In the genomic region with DNA sequence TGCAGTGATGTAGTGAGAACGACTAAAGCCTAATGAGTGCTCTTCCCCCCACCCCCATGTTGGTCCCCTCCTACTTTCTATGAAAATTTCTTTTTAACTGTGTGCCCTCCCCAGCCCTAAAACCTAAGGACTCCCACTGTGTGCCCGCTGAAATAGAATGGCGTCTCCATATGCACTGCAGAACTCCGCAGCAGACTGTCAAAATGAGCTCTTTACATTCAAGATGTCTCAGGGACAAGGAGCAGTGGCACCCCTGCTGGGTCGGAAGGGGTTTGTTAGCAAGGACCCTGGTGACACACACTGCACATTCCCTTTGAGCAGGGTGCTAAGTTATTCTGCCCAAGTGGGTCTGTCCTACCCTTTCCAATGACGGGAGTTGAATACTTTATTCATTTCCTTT, we compare ENCODE assay signal across 25 mouse cellular contexts. TPM values are rescaled to one million over a fixed set of nuclear protein-coding genes. Genes with fewer than 3 reads are reported as not detected.
DNase-seq lines count a peak whose midpoint lies in the region; ATAC-seq and TF ChIP-seq lines count a peak whose summit lies in the region.
"Had no signal": no experiment of that assay in that cellular context is flagged by ENCODE, and none has a peak within 500 bp of the region (broad histone marks: within the 10 kb centered on the region; RNA-seq: fewer than 3 reads in every experiment).

No protein-coding gene starts in this region.

- H3K27ac ChIP-seq in embryonic facial prominence, embryonic 11.5 days (replicated peaks; ENCODE audit: low read depth, low read length), result no peak overlapping the region
- no peak overlapping the region for H3K27ac ChIP-seq in embryonic facial prominence, embryonic 10.5 days (replicated peaks)
- H3K27ac ChIP-seq in midbrain, embryonic 11.5 days (ENCODE audit: low read depth, low read length), result no peak overlapping the region
- no peak overlapping the region for H3K27ac ChIP-seq in midbrain, embryonic 16.5 days (ENCODE audit: low read length)
- no peak overlapping the region for H3K27ac ChIP-seq in forebrain, embryonic 11.5 days (ENCODE audit: low read depth, low read length)
- no peak overlapping the region for H3K27ac ChIP-seq in forebrain, postnatal 0 days (ENCODE audit: low read depth, low read length)
- H3K27ac ChIP-seq: embryonic facial prominence, embryonic 12.5 days; gastrocnemius, adult 2 months; heart, embryonic 10.5 days; kidney, postnatal 0 days; limb, embryonic 12.5 days; macrophage had no signal

- no peak overlapping the region for H3K9ac ChIP-seq in embryonic facial prominence, embryonic 11.5 days (replicated peaks; ENCODE audit: low read length)
- H3K9ac ChIP-seq in midbrain, embryonic 11.5 days (ENCODE audit: low read length), result no peak overlapping the region
- H3K9ac ChIP-seq in midbrain, embryonic 16.5 days (ENCODE audit: low read depth, low read length), result no peak overlapping the region
- H3K9ac ChIP-seq in forebrain, embryonic 11.5 days (ENCODE audit: low read length), result no peak overlapping the region
- H3K9ac ChIP-seq in forebrain, postnatal 0 days, result no peak overlapping the region
- H3K9ac ChIP-seq: embryonic facial prominence, embryonic 12.5 days; limb, embryonic 12.5 days; liver, postnatal 0 days had no signal

- H3K27me3 ChIP-seq in embryonic facial prominence, embryonic 11.5 days (ENCODE audit: control insufficient read depth, insufficient read depth, low read length), result no peaks in the 10 kb centered on the region
- H3K27me3 ChIP-seq in embryonic facial prominence, embryonic 10.5 days (replicated peaks; ENCODE audit: low read depth, poor library complexity, severe bottlenecking), result no peaks in the 10 kb centered on the region
- H3K27me3 ChIP-seq in midbrain, embryonic 11.5 days (ENCODE audit: control insufficient read depth, insufficient read depth, low read length), result no peaks in the 10 kb centered on the region
- H3K27me3 ChIP-seq in midbrain, embryonic 16.5 days (ENCODE audit: control insufficient read depth, insufficient read depth, low read depth, low read length), result no peaks in the 10 kb centered on the region
- H3K27me3 ChIP-seq in forebrain, embryonic 11.5 days (ENCODE audit: control insufficient read depth, insufficient read depth, low read length), result no peaks in the 10 kb centered on the region
- no peaks in the 10 kb centered on the region for H3K27me3 ChIP-seq in forebrain, postnatal 0 days (ENCODE audit: insufficient read depth, low read length)
- H3K27me3 ChIP-seq: embryonic facial prominence, embryonic 12.5 days; limb, embryonic 12.5 days had no signal

- no peak overlapping the region for H3K4me3 ChIP-seq in embryonic facial prominence, embryonic 11.5 days (ENCODE audit: low read depth, low read length)
- no peak overlapping the region for H3K4me3 ChIP-seq in embryonic facial prominence, embryonic 10.5 days
- H3K4me3 ChIP-seq in midbrain, embryonic 11.5 days (ENCODE audit: low read depth, low read length), result no peak overlapping the region
- no peak overlapping the region for H3K4me3 ChIP-seq in midbrain, embryonic 16.5 days (ENCODE audit: low read depth, low read length)
- H3K4me3 ChIP-seq in forebrain, embryonic 11.5 days (ENCODE audit: low read depth, low read length), result no peak overlapping the region
- H3K4me3 ChIP-seq in forebrain, postnatal 0 days (ENCODE audit: low read depth, low read length), result no peak overlapping the region
- H3K4me3 ChIP-seq: embryonic facial prominence, embryonic 12.5 days; gastrocnemius, adult 2 months; heart, embryonic 10.5 days; limb, embryonic 12.5 days had no signal

- peak; percentile 39; the same call in 1 of the 2 replicates for ATAC-seq in embryonic facial prominence, embryonic 11.5 days (replicated peaks; ENCODE audit: insufficient number of reproducible peaks, low FRiP score, low TSS enrichment, low read depth)
- 0 out of 2 replicates have a peak, but pooled peaks have one; percentile 22 for ATAC-seq in midbrain, embryonic 11.5 days (ENCODE audit: low FRiP score)
- no peak for ATAC-seq in midbrain, embryonic 16.5 days
- peak; percentile 80 for ATAC-seq in forebrain, embryonic 11.5 days (replicated peaks; ENCODE audit: low FRiP score)
- ATAC-seq in forebrain, postnatal 0 days, result peak; percentile 44; the same call in 1 of the 2 replicates
- ATAC-seq: CD4-positive, CD25-positive, alpha-beta regulatory T cell, adult 4 months; liver, postnatal 0 days; lung, postnatal 0 days had no signal

- WGBS in embryonic facial prominence, embryonic 11.5 days, result 55% methylated on average over 6 of the region's 6 CpGs
- WGBS in embryonic facial prominence, embryonic 10.5 days, result 60% methylated on average over 6 of the region's 6 CpGs
- WGBS in midbrain, embryonic 11.5 days, result 52% methylated on average over 6 of the region's 6 CpGs
- WGBS in midbrain, embryonic 16.5 days, result 37% methylated on average over 6 of the region's 6 CpGs
- WGBS in forebrain, embryonic 11.5 days, result 23% methylated on average over 6 of the region's 6 CpGs
- WGBS in forebrain, postnatal 0 days, result 25% methylated on average over 6 of the region's 6 CpGs

- no peaks in the 10 kb centered on the region for H3K4me1 ChIP-seq in embryonic facial prominence, embryonic 11.5 days (ENCODE audit: control insufficient read depth, insufficient read depth, low read length)
- H3K4me1 ChIP-seq in embryonic facial prominence, embryonic 10.5 days, result no peaks in the 10 kb centered on the region
- H3K4me1 ChIP-seq in midbrain, embryonic 11.5 days (ENCODE audit: control insufficient read depth, insufficient read depth, low read length), result no peaks in the 10 kb centered on the region
- H3K4me1 ChIP-seq in midbrain, embryonic 16.5 days (ENCODE audit: control insufficient read depth, insufficient read depth, low read length), result no peaks in the 10 kb centered on the region
- H3K4me1 ChIP-seq in forebrain, embryonic 11.5 days (replicated peaks; ENCODE audit: control insufficient read depth, insufficient read depth, low read length), result peaks cover 4% of the 10 kb centered on the region; the same call in 1 of the 2 replicates
- no peaks in the 10 kb centered on the region for H3K4me1 ChIP-seq in forebrain, postnatal 0 days (ENCODE audit: insufficient read depth)
- H3K4me1 ChIP-seq: embryonic facial prominence, embryonic 12.5 days; heart, embryonic 10.5 days had no signal

- H3K4me2 ChIP-seq in embryonic facial prominence, embryonic 11.5 days (ENCODE audit: low read depth, low read length), result no peak overlapping the region
- no peak overlapping the region for H3K4me2 ChIP-seq in midbrain, embryonic 11.5 days
- no peak overlapping the region for H3K4me2 ChIP-seq in midbrain, embryonic 16.5 days (ENCODE audit: low read length)
- no peak overlapping the region for H3K4me2 ChIP-seq in forebrain, embryonic 11.5 days (ENCODE audit: low read depth, low read length, severe bottlenecking)
- H3K4me2 ChIP-seq in forebrain, postnatal 0 days (ENCODE audit: low read depth), result no peak overlapping the region
- H3K4me2 ChIP-seq: embryonic facial prominence, embryonic 12.5 days; limb, embryonic 12.5 days; liver, embryonic 11.5 days had no signal

- no peaks in the 10 kb centered on the region for H3K36me3 ChIP-seq in embryonic facial prominence, embryonic 11.5 days (replicated peaks; ENCODE audit: control insufficient read depth, insufficient read depth, low read depth, low read length)
- H3K36me3 ChIP-seq in embryonic facial prominence, embryonic 10.5 days (replicated peaks), result no peaks in the 10 kb centered on the region
- H3K36me3 ChIP-seq in midbrain, embryonic 11.5 days (ENCODE audit: control insufficient read depth, insufficient read depth, low read length), result no peaks in the 10 kb centered on the region
- H3K36me3 ChIP-seq in midbrain, embryonic 16.5 days (ENCODE audit: control insufficient read depth, insufficient read depth, low read length), result no peaks in the 10 kb centered on the region
- no peaks in the 10 kb centered on the region for H3K36me3 ChIP-seq in forebrain, embryonic 11.5 days (ENCODE audit: control insufficient read depth, insufficient read depth, low read length)
- no peaks in the 10 kb centered on the region for H3K36me3 ChIP-seq in forebrain, postnatal 0 days (ENCODE audit: insufficient read depth)
- H3K36me3 ChIP-seq: embryonic facial prominence, embryonic 12.5 days; heart, embryonic 10.5 days; limb, embryonic 12.5 days had no signal

- H3K9me3 ChIP-seq in embryonic facial prominence, embryonic 11.5 days (replicated peaks; ENCODE audit: control insufficient read depth, low read length), result no peaks in the 10 kb centered on the region
- no peaks in the 10 kb centered on the region for H3K9me3 ChIP-seq in embryonic facial prominence, embryonic 10.5 days
- no peaks in the 10 kb centered on the region for H3K9me3 ChIP-seq in midbrain, embryonic 11.5 days (ENCODE audit: control insufficient read depth, low read length)
- H3K9me3 ChIP-seq in midbrain, embryonic 16.5 days (replicated peaks; ENCODE audit: control insufficient read depth, low read length, poor library complexity, severe bottlenecking), result no peaks in the 10 kb centered on the region
- H3K9me3 ChIP-seq in forebrain, embryonic 11.5 days (ENCODE audit: control insufficient read depth, low read length), result no peaks in the 10 kb centered on the region
- H3K9me3 ChIP-seq in forebrain, postnatal 0 days (ENCODE audit: low read length), result no peaks in the 10 kb centered on the region
- H3K9me3 ChIP-seq: embryonic facial prominence, embryonic 12.5 days; heart, embryonic 10.5 days; limb, embryonic 12.5 days had no signal

- DNase-seq in embryonic facial prominence, embryonic 11.5 days (ENCODE audit: low spot score), result no peak
- no peak for DNase-seq in embryonic facial prominence, embryonic 10.5 days (ENCODE audit: low spot score)
- no peak for DNase-seq in midbrain, embryonic 11.5 days (ENCODE audit: low spot score, missing footprints)
- peak; percentile 56 for DNase-seq in forebrain, embryonic 11.5 days (ENCODE audit: low spot score)
- DNase-seq in forebrain, postnatal 0 days, result no peak
- no peak for DNase-seq in urinary bladder, postnatal 4 days (ENCODE audit: low spot score in 2 of 2)
- DNase-seq in urinary bladder, adult 18-20 months (ENCODE audit: low spot score in 2 of 2), result no peak
- DNase-seq: adrenal gland, adult 2 months; cerebellum, adult 11-12 months; cerebellum, postnatal 25 days; gastrocnemius, adult 2 months; heart, postnatal 4 days; kidney, adult 18-20 months; layer of hippocampus, adult 9-11 months; liver, postnatal 0 days; thymus, postnatal 14 days had no signal

- no peak for TF ChIP-seq CTCF in forebrain, postnatal 0 days (IDR thresholded peaks at IDR 0.05; ENCODE audit: low read depth)

RNA-seq across cellular contexts. Expression of gene Dpp4, which starts 56.3 kb away (rescaled TPM):
- polyA plus RNA-seq in embryonic facial prominence, embryonic 11.5 days (2014; fragmentation: Nextera tagmentation; extraction: Ambion mirVana), result 0.88 and 0.96 TPM in 2 replicates
- 0.25 and 0.54 TPM in 2 replicates for polyA plus RNA-seq in embryonic facial prominence, embryonic 10.5 days (2016; fragmentation: Nextera tagmentation; extraction: Ambion mirVana)
- polyA plus RNA-seq in midbrain, embryonic 11.5 days (2014; fragmentation: Nextera tagmentation; extraction: Ambion mirVana), result 0.80 and 1.2 TPM in 2 replicates
- polyA plus RNA-seq in midbrain, embryonic 16.5 days (2015; fragmentation: Nextera tagmentation; extraction: Ambion mirVana), result 1.3 and 2.0 TPM in 2 replicates
- 0.57 and 0.69 TPM in 2 replicates for polyA plus RNA-seq in forebrain, embryonic 11.5 days (2014; fragmentation: Nextera tagmentation; extraction: Ambion mirVana)
- total RNA-seq in forebrain, postnatal 0 days (2014; rRNA removed), result 1.9 and 2.1 TPM in 2 replicates
- 1.6 and 1.8 TPM in 2 replicates for polyA plus RNA-seq in forebrain, postnatal 0 days (2015; fragmentation: Nextera tagmentation; extraction: Ambion mirVana)
